Mouse (Mus musculus) thymus, adult 2 months (tissue): Measurements from ENCODE around the gene Atxn1. TPM values are rescaled to one million over a fixed set of nuclear protein-coding genes. Genes with fewer than 3 reads are reported as not detected.
A peak's percentile ranks its signal among the peaks of the same experiment; 100 is the strongest.

Source experiments
- DNase-seq: peaks from one replicate; pipeline ENCODE4 v3.0.0; 2021
- H3K27ac ChIP-seq: fragments of 200-500 bp; 2 replicates; pipeline ENCODE4 v1.5.1; 2012; ENCODE audit warnings: low read length, control low read depth; ENCODE audit not compliant: control insufficient read depth, insufficient read depth
- H3K27me3 ChIP-seq: fragments of 200-500 bp; 2 replicates; pipeline ENCODE4 v1.6.1; 2012; ENCODE audit warnings: mild to moderate bottlenecking, low read length, moderate library complexity, mixed read lengths; ENCODE audit not compliant: control insufficient read depth, insufficient read depth
- H3K36me3 ChIP-seq: fragments of 200-500 bp; 2 replicates; pipeline ENCODE4 v1.6.1; 2012; ENCODE audit warnings: mild to moderate bottlenecking, low read length, moderate library complexity; ENCODE audit not compliant: control insufficient read depth, insufficient read depth
- H3K4me1 ChIP-seq: fragments of 200-500 bp; replicated peaks from 2 replicates; pipeline ENCODE4 v1.6.1; 2012; ENCODE audit warnings: low read length; ENCODE audit not compliant: control insufficient read depth, insufficient read depth
- H3K4me3 ChIP-seq: fragments of 200-500 bp; 2 replicates; pipeline ENCODE4 v1.5.1; 2012; ENCODE audit warnings: mild to moderate bottlenecking, low read length, control low read depth, moderate library complexity; ENCODE audit not compliant: control insufficient read depth, insufficient read depth
- CTCF ChIP-seq: fragments of 200-500 bp; IDR thresholded peaks from 2 replicates; pipeline ENCODE4 v1.5.1; 2012; ENCODE audit warnings: mild to moderate bottlenecking, control low read depth, low read length, moderate library complexity, borderline replicate concordance; ENCODE audit not compliant: control insufficient read depth, poor library complexity, insufficient read depth; ENCODE audit errors: extremely low read depth
- POLR2A ChIP-seq: fragments of 200-500 bp; IDR thresholded peaks from 2 replicates; pipeline ENCODE4 v1.6.1; 2012; ENCODE audit warnings: mild to moderate bottlenecking, low read length, control low read depth, moderate library complexity; ENCODE audit not compliant: control insufficient read depth, poor library complexity, insufficient read depth; ENCODE audit errors: extremely low read depth
- WGBS: fragments of 180-500 bp; shearing (Covaris S2); methylation state at CpG from one replicate; pipeline ENCODE4 v1.1.7; 2018; 5-methylcytosine and 5-hydroxymethylcytosine counted together
- polyA plus RNA-seq: library from polyadenylated mRNA; depleted of rRNA; stranded (reverse); fragments of >200 nt; gene quantifications from 2 replicates; pipeline ENCODE4 v1.2.3, GENCODE M21; 2012; rRNA removed

Gene Atxn1
- polyA plus RNA-seq, result 13.5 and 17.5 TPM in 2 replicates

DNA sequence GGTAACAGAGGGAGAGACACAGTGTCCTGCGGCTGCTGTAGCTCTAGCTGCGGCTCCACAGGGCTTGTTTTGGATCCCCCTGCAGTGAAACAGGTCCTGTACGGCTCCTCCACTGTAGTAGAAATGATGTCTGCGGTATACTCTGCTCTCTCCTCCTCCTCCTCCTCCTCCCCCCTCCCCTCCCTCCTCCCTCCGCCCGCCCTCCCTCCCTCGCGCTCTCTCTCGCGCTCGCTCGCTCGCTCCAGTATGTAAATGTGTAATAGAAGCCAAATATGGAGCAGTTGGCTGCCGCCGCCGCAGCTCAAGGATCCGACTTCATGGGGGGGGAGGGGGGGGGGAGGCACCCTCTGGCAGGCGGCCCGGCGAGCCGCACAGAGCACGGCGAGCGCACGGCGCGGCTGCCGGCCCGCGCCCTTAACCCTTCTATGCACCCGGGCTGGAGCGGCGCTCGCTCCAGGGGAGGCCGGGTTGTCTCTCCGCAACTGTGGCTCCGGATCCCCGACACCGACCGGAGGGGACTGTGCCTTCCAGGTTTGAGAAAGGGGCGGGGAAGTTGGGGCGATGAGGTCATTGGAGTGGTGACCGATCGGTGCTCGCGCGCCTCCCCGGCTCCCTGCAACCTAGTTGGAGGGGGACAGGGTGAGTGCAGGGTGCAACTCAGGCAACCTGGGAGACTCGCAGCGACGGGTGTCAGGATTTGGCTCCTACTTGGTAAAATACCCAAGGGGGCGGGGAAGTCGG, at the start of gene Atxn1:
Gene Atxn1, minus strand, starts transcription at position 156 of the 741 bp plus-strand sequence.
- peak; percentile 49 for DNase-seq
- Histone ChIP-seq H3K36me3 (no peaks in the 10 kb centered on the region), H3K4me1 (peaks cover 10% of the 10 kb centered on the region), H3K27ac (no peak within 1 kb of the TSS; the same call in 1 of the 2 replicates), H3K27me3 (no peaks in the 10 kb centered on the region; the same call in 1 of the 2 replicates), H3K4me3 (peak within 1 kb of the TSS; percentile 96)
- 1% methylated on average over 53 of the region's 53 CpGs for WGBS
- no peak for TF ChIP-seq POLR2A
- no peak; the same call in 1 of the 2 replicates for TF ChIP-seq CTCF

DNA sequence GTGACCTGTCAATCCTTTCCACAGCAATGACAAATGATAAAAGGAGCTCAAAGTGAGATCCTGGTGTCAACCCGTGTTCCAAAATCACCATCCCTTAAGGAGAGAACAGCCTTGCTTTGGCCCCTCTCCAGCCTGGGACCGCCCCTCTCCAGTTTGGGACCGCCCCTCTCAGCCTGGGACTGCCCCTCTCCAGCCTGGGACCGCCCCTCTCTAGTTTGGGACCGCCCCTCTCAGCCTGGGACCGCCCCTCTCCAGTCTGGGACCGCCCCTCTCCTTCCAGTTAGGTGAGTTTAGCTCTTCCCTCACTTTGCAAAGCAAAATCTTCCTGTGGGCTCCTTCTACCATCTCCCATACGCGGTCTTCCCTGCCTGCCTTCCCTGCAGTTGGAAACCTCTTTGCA, 46.4 kb upstream of the Atxn1 start:
- Histone ChIP-seq H3K36me3 (no peaks in the 10 kb centered on the region), H3K27me3 (no peaks in the 10 kb centered on the region; the same call in 1 of the 2 replicates), H3K27ac (no peak overlapping the region), H3K4me3 (no peak overlapping the region), H3K4me1 (no peaks in the 10 kb centered on the region)
- WGBS, result 81% methylated on average over 9 of the region's 9 CpGs
- DNase-seq, result no peak
- TF ChIP-seq CTCF (no peak), POLR2A (no peak)

DNA sequence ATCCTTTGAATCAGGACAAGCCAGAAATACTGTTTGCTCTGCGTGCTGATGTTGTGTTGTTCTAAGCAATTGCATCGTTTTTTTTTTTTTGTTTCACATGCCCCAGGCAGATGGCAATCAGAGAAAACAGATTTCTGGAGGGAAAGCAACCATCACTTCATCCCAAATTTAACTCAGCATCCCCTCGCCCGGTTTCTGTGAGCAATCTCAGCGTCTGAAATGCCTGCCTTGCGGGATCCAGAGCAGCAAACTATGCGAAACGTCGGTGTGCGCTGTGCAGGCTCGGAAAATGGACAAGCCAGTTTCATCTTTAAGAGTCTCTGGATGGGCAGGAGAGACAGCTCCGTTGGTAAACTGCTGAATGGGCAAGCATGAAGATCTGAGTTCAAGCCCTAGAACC, 45.3 kb upstream of the Atxn1 start:
- Histone ChIP-seq H3K4me1 (0 out of 2 replicates have a peak, but pooled peaks cover 3% of the 10 kb centered on the region), H3K36me3 (no peaks in the 10 kb centered on the region), H3K27ac (no peak overlapping the region), H3K27me3 (no peaks in the 10 kb centered on the region; the same call in 1 of the 2 replicates), H3K4me3 (no peak overlapping the region)
- TF ChIP-seq POLR2A, result no peak
- TF ChIP-seq CTCF, result no peak
- no peak for DNase-seq
- WGBS, result 89% methylated on average over 12 of the region's 12 CpGs

DNA sequence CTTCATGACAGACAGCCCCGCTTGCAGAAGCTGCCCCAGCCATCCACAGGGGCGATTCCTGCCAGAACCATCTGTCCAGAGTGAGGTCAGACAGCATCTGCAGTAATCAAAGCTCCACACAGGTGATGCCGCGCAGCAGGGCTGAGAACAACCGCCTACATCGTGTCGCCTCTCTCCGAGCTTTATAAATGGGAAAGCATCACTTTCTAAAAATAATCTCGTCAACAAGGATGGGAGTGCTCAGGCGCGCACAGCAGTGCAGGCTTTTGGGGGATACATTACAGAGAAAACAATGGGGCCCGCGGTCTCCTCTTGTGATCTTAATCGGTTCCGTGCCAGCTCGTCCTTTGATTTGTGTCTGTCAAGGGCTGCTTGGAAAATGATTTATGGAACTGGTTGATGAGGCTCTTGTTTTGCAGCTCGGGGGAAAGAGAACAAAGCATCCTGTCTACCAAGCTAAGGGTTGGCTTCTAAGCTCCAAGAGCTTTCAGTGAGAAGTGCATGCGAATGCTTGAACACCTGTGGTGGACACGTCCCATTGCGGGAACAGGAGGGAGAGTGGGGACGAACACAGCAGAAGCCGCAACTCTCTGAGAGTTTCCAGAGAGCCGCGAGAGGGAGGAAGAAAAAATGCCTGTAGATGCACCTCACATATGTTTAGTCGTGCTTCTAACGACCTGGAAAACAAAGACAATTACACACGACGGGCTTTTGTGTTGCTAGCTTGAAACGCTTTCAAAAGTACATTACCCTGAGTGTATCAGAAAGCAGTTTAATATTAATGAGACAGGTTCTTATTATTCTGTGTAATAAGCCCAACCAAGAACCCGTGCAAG, 44.2 kb upstream of the Atxn1 start:
- Histone ChIP-seq H3K4me1 (0 out of 2 replicates have a peak, but pooled peaks cover 3% of the 10 kb centered on the region), H3K4me3 (no peak overlapping the region), H3K36me3 (no peaks in the 10 kb centered on the region), H3K27ac (no peak overlapping the region), H3K27me3 (no peaks in the 10 kb centered on the region; the same call in 1 of the 2 replicates)
- DNase-seq, result no peak
- WGBS, result 34% methylated on average over 30 of the region's 30 CpGs
- TF ChIP-seq CTCF, result no peak
- no peak for TF ChIP-seq POLR2A

DNA sequence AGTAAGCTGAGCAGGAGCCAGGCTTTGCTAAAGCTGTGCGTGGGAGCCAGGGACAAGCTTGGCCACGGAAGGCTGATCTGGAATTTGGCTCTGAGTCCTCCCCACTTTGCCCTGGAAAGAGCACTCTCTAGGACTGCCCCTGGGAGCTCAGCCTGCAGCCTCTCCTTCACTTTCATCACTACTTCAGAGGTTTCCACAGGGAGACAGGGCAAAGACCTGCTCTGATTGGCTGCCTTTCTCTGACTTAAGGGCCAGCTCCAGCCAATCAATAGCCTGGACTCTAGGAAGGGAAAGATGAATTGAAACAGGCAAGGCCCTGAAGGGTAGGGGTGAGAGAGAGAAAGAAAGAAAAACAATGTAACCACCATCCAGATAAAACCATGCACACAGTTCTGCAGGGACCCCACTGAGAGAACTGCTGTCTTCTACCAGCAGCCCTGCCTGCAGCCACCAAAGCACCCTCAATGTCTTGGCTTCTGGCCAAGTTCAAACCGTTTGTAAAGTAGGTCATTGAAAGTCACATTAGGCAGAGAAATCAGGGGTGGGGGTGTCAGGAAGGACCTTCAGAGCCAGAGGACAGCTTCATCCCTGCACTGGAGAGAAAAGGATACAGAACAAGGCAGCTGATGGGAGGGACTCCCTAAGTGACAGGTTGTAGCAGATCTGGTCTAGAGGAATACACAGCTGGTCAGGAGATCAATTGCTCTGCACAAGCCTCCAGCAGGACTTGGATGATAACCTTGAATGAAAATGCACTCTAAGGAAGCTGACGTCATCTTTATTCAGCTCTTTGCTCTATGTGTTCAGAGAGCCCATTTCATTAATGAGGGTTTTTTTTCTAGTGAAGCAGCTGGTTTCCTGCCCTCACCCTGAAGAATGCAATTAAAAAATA, 41.6 kb upstream of the Atxn1 start:
- Histone ChIP-seq H3K4me1 (0 out of 2 replicates have a peak, but pooled peaks cover 3% of the 10 kb centered on the region), H3K27ac (no peak overlapping the region), H3K36me3 (no peaks in the 10 kb centered on the region), H3K4me3 (no peak overlapping the region), H3K27me3 (no peaks in the 10 kb centered on the region; the same call in 1 of the 2 replicates)
- TF ChIP-seq CTCF, result no peak
- no peak for TF ChIP-seq POLR2A
- 58% methylated on average over 4 of the region's 4 CpGs for WGBS
- DNase-seq, result no peak

DNA sequence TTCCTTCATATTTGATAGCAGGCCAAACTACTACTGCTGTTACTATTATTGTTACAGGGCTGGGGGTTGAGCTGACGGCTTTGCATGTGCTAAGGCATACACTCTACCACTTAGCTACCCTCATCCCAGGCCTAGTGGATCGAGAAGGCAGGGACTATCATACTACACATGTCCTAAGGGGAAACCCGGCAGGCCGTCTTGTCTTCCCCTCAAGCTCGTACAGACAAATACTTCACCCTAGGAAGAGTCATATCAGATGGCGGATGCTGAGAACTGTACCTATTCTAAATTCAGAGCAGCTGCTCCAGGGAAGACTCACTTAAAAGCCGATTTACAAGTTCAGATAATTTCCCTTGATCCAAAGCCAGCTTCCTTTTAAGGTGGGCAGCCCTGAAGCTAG, 40.8 kb upstream of the Atxn1 start:
- Histone ChIP-seq H3K27ac (no peak overlapping the region), H3K4me3 (no peak overlapping the region), H3K4me1 (0 out of 2 replicates have a peak, but pooled peaks cover 3% of the 10 kb centered on the region), H3K36me3 (no peaks in the 10 kb centered on the region), H3K27me3 (no peaks in the 10 kb centered on the region; the same call in 1 of the 2 replicates)
- DNase-seq, result no peak
- WGBS, result 82% methylated on average over 7 of the region's 7 CpGs
- TF ChIP-seq CTCF, result no peak
- no peak for TF ChIP-seq POLR2A
